Mouse (Mus musculus): ENCODE measurements at regions not wholly inside any gene's neighbourhood (a gene's known extent, or its start where the extent isn't known, plus 50 kb on each side); places are given as distances from the start of the nearest gene placed in this dataset.
"Not testable (repeated sequence)": the region's sequence is repeated elsewhere in the genome, so short reads cannot be mapped to it uniquely, and the experiment has no call there.

DNA sequence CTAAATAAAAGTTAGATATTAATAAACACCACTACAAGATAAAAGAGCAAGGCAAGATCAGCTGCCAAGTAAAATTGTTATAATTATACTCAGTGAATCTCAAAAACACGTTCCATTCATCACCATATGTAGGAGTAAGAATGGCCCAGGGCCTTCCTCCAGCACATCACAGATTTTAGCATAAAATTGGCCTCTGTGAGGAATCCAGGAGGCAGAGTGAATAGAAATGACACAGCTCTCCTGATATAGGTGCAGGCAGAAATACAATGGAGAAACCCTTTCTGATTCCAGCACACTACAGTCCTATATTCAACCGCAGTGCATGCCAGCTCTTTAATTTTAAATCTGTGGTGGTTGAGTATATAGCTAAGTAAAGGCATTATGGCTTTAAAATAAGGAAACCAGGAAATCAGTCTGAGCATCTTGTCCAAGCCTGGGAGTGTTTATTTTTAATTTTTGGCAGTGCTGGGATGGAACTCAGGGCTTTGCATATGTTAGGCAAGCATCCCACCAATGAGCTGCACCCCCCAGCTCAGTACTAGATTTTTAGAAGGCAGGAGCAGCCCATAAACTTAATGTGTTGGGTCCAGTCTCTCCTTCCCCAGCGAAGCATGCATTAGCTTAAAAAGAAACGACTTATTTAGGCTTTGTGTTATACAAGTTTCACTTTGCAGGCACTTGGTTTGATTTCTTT lies 158.3 kb upstream of the Ptprz1 start:
- DNase-seq = no peak
- 69% methylated on average over 4 of the region's 4 CpGs for WGBS
- TF ChIP-seq CTCF (IDR thresholded peaks at IDR 0.05; ENCODE audit: insufficient read depth, low read length) (no peak), POLR2A (IDR thresholded peaks at IDR 0.05; ENCODE audit: borderline replicate concordance, extremely low read depth, low read depth, low read length) (no peak)
- H3K4me3 ChIP-seq (replicated peaks; ENCODE audit: extremely low read depth, low read depth, low read length) = no peak overlapping the region
- no peaks in the 10 kb centered on the region for H3K4me1 ChIP-seq (ENCODE audit: control insufficient read depth, insufficient read depth, low read length)

DNA sequence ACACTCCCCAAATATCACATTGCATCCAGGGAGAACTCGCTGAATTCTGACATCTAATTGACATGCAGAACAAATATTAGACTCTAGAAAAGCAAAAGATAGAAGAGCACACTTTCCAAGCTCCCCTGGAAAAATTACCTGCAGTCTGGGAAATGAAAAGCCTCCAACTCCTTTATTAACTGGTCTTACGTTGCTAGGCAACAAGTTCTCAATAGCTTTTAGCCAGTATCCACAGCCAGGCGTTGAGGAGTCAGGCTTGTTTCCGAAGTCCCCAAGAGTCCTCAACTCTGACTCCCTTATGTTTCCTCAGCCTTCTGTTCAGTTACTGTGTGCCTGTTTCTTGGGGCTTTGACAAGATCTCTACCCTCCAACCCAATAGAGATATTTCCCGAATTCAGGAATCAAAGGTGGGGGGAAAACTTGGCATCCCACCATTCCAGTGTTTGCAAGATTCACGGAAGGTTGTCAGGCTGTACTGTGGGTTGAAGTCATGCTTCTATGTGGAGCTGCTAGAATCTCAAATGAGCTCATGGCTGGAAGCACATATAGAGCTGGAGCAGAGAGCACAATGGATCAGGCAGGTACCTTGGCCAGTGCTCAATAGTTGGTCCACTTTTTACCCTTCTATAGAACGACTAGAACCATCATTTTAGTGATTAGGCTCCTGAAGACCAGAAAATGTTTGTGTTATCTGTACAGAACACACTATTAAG lies 159.0 kb upstream of the Ptprz1 start:
- WGBS = 55% methylated on average over 7 of the region's 7 CpGs
- Histone ChIP-seq H3K4me3 (replicated peaks; ENCODE audit: extremely low read depth, low read depth, low read length) (no peak overlapping the region), H3K4me1 (ENCODE audit: control insufficient read depth, insufficient read depth, low read length) (no peaks in the 10 kb centered on the region)
- no peak for DNase-seq
- TF ChIP-seq POLR2A (IDR thresholded peaks at IDR 0.05; ENCODE audit: borderline replicate concordance, extremely low read depth, low read depth, low read length) = no peak
- TF ChIP-seq CTCF (IDR thresholded peaks at IDR 0.05; ENCODE audit: insufficient read depth, low read length) = no peak

DNA sequence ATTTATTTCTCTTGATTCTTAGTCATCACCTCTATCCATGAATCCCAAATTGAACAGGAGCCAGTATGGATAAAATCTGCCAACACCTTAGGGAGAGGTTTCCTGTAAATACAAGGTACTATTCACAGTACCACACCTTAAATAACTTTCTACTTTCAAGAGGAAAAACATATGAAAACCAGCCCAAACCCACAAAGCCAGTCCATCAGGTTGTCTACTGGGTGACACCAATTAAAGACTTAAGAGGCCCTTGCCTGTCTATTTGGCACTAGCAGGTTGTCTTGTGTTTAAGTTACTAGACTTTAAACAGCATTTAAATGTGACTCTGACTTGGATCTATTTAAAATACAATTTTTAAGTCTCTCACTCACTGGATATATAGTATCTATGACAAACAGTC lies 177.1 kb upstream of the Ptprz1 start:
- H3K4me3 ChIP-seq (replicated peaks; ENCODE audit: extremely low read depth, low read depth, low read length) = no peak overlapping the region
- H3K4me1 ChIP-seq (ENCODE audit: control insufficient read depth, insufficient read depth, low read length) = no peaks in the 10 kb centered on the region
- no peak for DNase-seq
- TF ChIP-seq CTCF (IDR thresholded peaks at IDR 0.05; ENCODE audit: insufficient read depth, low read length) = no peak
- TF ChIP-seq POLR2A (IDR thresholded peaks at IDR 0.05; ENCODE audit: borderline replicate concordance, extremely low read depth, low read depth, low read length) = no peak

DNA sequence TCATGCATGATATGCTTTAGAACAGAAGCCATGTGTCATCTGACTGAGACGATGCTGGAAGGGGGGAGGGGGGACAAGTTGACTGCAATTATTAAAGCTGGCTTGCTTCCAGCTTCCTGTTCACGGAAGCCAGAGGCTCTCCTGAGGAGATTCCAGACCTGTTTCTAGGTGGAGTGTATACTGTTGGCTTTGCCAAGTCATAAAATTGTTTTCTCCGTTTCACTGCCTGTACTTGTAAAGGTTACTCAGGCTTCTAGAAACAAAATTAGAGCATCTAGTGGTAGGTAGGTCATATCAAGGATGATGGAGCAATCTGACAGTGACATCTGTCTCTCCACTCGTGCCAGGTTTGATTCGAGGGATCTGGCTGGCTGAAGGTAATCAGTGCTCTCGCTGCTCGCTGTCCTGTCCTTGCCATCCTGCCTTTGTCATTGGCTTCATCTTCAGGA lies 186.6 kb upstream of the Ptprz1 start:
- H3K4me3 ChIP-seq (replicated peaks; ENCODE audit: extremely low read depth, low read depth, low read length) = no peak overlapping the region
- DNase-seq = no peak
- no peak for TF ChIP-seq CTCF (IDR thresholded peaks at IDR 0.05; ENCODE audit: insufficient read depth, low read length)
- no peaks in the 10 kb centered on the region for H3K4me1 ChIP-seq (ENCODE audit: control insufficient read depth, insufficient read depth, low read length)
- WGBS = 47% methylated on average over 7 of the region's 7 CpGs

DNA sequence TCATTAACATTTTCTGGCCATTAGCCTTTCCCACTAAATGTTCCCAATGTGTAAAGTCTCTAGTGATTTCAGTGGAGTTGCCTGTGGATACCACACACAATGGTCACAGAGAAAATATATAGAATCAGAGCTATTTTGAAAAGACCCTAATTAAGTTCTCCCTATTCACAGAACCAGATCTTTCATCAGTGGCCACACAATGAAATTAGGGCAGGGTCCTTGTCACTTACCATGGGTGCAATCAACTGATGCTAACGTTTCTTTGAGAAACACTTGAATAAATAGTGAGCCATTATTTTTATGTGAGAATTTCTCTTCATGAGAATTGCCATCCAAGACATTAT lies 200.7 kb upstream of the Ptprz1 start:
- H3K4me3 ChIP-seq (replicated peaks; ENCODE audit: extremely low read depth, low read depth, low read length) = no peak overlapping the region
- TF ChIP-seq CTCF (IDR thresholded peaks at IDR 0.05; ENCODE audit: insufficient read depth, low read length) (no peak), POLR2A (IDR thresholded peaks at IDR 0.05; ENCODE audit: borderline replicate concordance, extremely low read depth, low read depth, low read length) (no peak)
- H3K4me1 ChIP-seq (ENCODE audit: control insufficient read depth, insufficient read depth, low read length) = no peaks in the 10 kb centered on the region
- no peak for DNase-seq
- 62% methylated on average over 1 of the region's 1 CpGs for WGBS

DNA sequence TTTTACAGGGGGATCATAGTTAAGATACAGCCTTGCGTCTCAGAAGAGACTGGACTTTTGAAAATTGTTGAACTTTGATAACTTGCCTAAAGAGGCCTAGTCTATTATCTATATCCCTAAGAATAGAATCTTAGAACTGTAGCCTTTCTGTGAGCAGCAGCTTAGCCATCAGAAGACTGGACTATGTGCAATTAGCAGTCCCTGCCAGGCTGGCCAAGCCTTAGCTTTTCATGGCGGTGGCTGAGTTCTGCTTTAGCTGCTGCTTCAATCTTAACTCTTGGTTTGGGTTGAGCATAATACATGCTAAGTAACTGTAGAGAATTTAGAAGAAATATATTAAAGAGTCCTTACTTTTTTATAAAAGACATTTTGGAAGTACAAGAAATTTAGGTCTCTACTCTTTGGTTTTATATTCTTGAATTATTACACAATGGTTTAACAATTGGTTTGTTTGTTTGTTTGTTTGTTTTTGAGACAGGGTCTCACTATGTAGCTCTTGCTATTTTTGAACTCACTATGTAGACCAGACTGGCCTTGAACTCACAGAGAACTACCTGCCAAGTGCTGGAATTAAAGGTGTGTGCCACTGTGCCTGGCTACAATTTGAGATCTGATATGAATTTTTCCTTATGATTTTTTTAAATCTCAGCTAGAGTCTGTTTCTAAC lies 201.2 kb upstream of the Ptprz1 start:
- WGBS = 89% methylated on average over 2 of the region's 2 CpGs
- H3K4me3 ChIP-seq (replicated peaks; ENCODE audit: extremely low read depth, low read depth, low read length) = no peak overlapping the region
- DNase-seq = no peak
- H3K4me1 ChIP-seq (ENCODE audit: control insufficient read depth, insufficient read depth, low read length) = no peaks in the 10 kb centered on the region
- TF ChIP-seq POLR2A (IDR thresholded peaks at IDR 0.05; ENCODE audit: borderline replicate concordance, extremely low read depth, low read depth, low read length) (no peak), CTCF (IDR thresholded peaks at IDR 0.05; ENCODE audit: insufficient read depth, low read length) (no peak)

DNA sequence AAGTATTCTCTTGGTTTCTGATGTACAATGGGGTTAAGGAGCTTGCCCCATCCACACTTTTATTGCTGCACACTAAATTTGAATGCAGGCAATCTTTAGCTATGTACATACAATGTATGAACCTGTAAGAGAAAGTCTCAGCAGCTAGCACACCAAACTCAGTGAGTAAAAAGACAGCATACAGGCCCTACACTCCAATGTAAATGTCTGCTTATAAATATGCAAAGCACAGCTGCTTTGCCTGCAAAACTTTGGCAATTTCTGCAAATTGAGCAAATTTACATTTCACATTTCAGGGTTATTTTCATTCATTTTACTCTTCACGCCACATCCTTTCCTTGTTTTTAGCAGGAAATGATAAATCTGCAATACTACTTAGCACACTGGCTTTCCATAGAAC lies 203.8 kb upstream of the Ptprz1 start:
- no peaks in the 10 kb centered on the region for H3K4me1 ChIP-seq (ENCODE audit: control insufficient read depth, insufficient read depth, low read length)
- no peak overlapping the region for H3K4me3 ChIP-seq (replicated peaks; ENCODE audit: extremely low read depth, low read depth, low read length)
- no peak for TF ChIP-seq POLR2A (IDR thresholded peaks at IDR 0.05; ENCODE audit: borderline replicate concordance, extremely low read depth, low read depth, low read length)
- no peak for TF ChIP-seq CTCF (IDR thresholded peaks at IDR 0.05; ENCODE audit: insufficient read depth, low read length)
- DNase-seq = no peak
- 67% methylated on average over 1 of the region's 1 CpGs for WGBS

DNA sequence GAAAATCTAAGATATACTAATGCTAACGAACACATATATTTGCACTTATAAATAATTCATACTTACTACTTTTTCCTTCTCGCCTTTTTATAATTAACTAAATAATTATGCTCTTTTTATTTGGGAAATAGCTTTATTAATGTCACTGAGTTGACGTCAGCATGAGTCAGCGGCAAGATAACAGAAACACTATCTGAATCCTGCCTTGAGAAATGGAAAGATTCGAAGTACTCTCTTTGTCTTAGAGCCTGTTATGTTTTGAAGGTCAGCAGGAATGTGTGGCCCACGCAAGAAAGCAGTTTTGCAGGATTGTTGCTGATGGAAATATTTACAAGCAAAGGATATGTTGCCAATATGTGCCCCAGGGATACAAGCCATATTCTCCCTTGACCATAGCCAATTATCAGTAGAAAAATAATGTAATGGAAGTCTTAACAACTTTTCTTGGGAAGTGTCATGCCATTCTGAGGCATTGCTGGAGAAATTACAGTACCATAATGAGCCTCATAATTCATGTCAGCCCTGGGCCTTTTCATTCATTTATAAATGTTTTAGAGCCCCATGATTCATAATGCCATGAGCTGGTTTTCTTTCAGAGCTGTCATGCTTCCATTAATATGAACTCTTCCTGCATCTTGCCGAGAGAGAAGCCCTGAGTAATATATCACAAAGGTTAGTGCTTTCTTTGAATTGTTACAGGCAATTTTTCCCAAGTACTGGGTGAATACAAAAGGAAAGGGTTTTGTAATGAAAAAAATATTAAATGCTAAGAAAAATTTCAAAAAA lies 206.9 kb upstream of the Ptprz1 start:
- TF ChIP-seq POLR2A (IDR thresholded peaks at IDR 0.05; ENCODE audit: borderline replicate concordance, extremely low read depth, low read depth, low read length) (no peak), CTCF (IDR thresholded peaks at IDR 0.05; ENCODE audit: insufficient read depth, low read length) (no peak)
- 70% methylated on average over 7 of the region's 7 CpGs for WGBS
- DNase-seq = no peak

DNA sequence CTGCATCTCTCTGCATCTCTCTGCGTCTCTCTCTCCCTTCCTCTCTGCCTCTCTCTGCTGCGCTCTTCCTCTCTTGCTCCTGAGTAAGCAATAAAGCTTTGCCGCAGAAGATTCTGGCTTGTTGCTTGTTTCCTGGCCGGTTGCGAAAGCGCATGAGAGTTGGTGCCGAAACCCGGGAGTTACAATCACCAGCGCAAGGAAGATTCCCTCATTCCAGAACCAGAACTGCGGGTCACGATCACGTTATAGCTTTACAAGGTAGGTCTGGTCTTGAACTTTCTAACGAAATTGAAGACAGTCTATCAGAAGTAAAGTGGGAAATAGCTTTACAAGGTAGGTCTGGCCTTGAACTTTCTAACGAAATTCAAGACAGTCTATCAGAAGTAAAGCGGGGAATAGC lies 217.9 kb upstream of the Ptprz1 start:
- WGBS = 94% methylated on average over 15 of the region's 15 CpGs
- DNase-seq = not testable (repeated sequence)

More for the DNA sequence above, 206.9 kb upstream of the Ptprz1 start:
- H3K4me1 ChIP-seq (ENCODE audit: control insufficient read depth, insufficient read depth, low read length) = no peaks in the 10 kb centered on the region
- H3K4me3 ChIP-seq (replicated peaks; ENCODE audit: extremely low read depth, low read depth, low read length) = no peak overlapping the region

More for the DNA sequence above, 217.9 kb upstream of the Ptprz1 start:
- not testable (repeated sequence) for H3K4me3 ChIP-seq (replicated peaks; ENCODE audit: extremely low read depth, low read depth, low read length); H3K4me1 ChIP-seq (ENCODE audit: control insufficient read depth, insufficient read depth, low read length)

Measured in lung, adult 2 months (tissue).